Mouse (Mus musculus): Measurements from ENCODE around the gene Prr14l. TPM values are rescaled to one million over a fixed set of nuclear protein-coding genes. Genes with fewer than 3 reads are reported as not detected.

Prr14l gene
- 10 to 100 TPM; 29.8 to 41.3 TPM for total RNA-seq (2023)

GRCm38 (mm10) chr5:32853731-32854507 lies at the start of gene Prr14l:
Gene Prr14l (minus strand): TSS chr5:32854256.

GRCm38 (mm10) chr5:32863253-32864228 lies 9.5 kb upstream of the Prr14l start, which contains the start of gene Depdc5:
Gene Depdc5 (plus strand): TSS chr5:32863701.

DNA sequence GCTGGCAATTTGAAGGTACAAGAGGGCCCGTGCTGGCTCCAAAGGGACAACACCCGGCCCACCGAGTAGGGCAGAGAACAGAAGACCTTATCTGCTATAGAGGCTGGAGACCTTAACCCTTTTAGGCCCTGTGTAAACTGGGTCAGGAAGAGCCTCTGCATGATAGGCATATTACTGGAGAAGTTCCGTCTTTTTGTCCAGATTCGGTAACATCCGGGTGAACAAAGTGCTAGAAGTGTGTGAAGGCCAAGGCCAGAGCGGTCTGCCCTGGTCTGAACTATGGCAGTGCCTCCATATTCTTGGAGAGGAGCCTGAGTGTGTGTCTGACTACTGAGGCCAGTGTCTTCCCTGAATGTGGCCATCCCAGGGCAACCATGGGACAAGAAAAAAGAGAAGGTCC lies 27.0 kb downstream of the Prr14l start, which contains the start of gene Gm20671:
Gene Gm20671 (minus strand): TSS at position 101 of the 400 bp plus-strand sequence.

GRCm38 (mm10) chr5:32785313-32785915 lies 68.6 kb downstream of the Prr14l start, which contains the start of gene Pisd:
Gene Pisd (minus strand): TSS chr5:32785646.

Other genes with a start within 250 kb of the Prr14l start
- under 1 TPM; 0.31 to 0.36 TPM for gene Yes1, start 243.1 kb downstream of the Prr14l start, total RNA-seq (2023)
- 100 to 1,000 TPM; 115 to 122 TPM for gene Pisd, start 68.6 kb downstream of the Prr14l start, total RNA-seq (2023)
- not detected for gene Gm20671, start 27.1 kb downstream of the Prr14l start, total RNA-seq (2023)
- gene Depdc5, start 9.4 kb upstream of the Prr14l start, total RNA-seq (2023), result 10 to 100 TPM; 38.3 to 40.5 TPM
- 100 to 1,000 TPM; 150 to 158 TPM for gene Ywhah, start 164.6 kb upstream of the Prr14l start, total RNA-seq (2023)
- not detected for gene Slc5a1, start 250.0 kb upstream of the Prr14l start, total RNA-seq (2023)